Mouse (Mus musculus): ENCODE results near the gene Map2k6.

GRCm38 (mm10) chr11:110572548-110572947, 173.6 kb downstream of the Map2k6 start:
- no peak for TF ChIP-seq POLR2A (IDR thresholded peaks at IDR 0.05; ENCODE audit: control insufficient read depth, extremely low read depth, insufficient read depth, low read length, poor library complexity)
- TF ChIP-seq CTCF (IDR thresholded peaks at IDR 0.05; ENCODE audit: borderline replicate concordance, control insufficient read depth, extremely low read depth, insufficient read depth, low read length, poor library complexity) = no peak
